Mouse (Mus musculus): ENCODE measurements around the gene Polr2l. TPM values are rescaled to one million over a fixed set of nuclear protein-coding genes. Genes with fewer than 3 reads are reported as not detected.
A peak's percentile ranks its signal among the peaks of the same experiment; 100 is the strongest.

Polr2l gene
- polyA plus RNA-seq, 1 experiment: 39.3 TPM

DNA sequence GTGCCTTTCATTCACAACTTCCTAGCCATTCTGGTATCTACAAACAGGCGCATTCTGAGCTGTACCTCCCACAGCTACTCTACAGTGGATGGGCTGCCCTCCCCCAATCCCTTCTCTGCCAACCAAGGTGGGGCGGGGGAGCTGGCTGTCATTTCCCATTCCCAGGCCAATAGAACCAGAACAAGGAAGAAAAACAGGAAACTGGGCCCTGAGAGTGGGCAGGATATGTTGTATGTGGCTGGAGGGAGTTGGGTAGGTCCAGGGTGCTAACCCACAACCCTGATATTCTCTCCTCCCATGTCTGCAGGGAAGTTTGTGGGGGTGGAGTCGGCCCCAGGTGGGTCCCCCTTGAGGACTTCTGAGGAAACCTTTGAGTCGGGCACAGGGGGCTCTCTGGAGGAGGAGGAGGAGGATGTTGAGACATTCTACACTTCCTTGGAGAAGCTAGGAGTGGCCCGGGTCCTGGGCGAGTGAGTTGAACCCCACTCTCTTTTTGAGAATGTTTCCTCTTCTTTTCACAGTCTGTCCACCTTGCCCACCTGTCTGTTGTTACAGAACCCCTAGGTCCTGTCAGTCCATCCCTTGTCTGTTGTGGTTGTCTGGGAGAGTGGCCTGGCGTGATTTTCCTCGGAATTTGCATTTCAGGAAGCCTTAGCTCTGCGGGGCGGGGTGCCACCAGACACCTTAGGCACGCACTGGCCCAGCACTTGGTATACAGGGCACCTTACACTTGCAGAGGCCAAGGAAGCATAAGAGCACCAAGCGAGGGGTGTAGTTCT, 10.9 kb downstream of the Polr2l start:
- TF ChIP-seq CTCF (IDR thresholded peaks at IDR 0.05; ENCODE audit: borderline replicate concordance, control insufficient read depth, extremely low read depth, insufficient read depth, low read length, poor library complexity) (no peak), POLR2A (IDR thresholded peaks at IDR 0.05; ENCODE audit: control insufficient read depth, extremely low read depth, insufficient read depth, low read length, poor library complexity) (no peak)
- 50% methylated on average over 12 of the region's 12 CpGs for WGBS
- H3K4me1 ChIP-seq (replicated peaks; ENCODE audit: control insufficient read depth, insufficient read depth, low read length): peaks cover 28% of the 10 kb centered on the region
- H3K27me3 ChIP-seq (ENCODE audit: control insufficient read depth, insufficient read depth, low read length): peaks cover 2% of the 10 kb centered on the region; the same call in 1 of the 2 replicates
- no peaks in the 10 kb centered on the region for H3K36me3 ChIP-seq (ENCODE audit: control insufficient read depth, insufficient read depth, low read length)
- no peak for DNase-seq
- no peak overlapping the region for H3K27ac ChIP-seq (ENCODE audit: control insufficient read depth, insufficient read depth, low read length)
- no peak overlapping the region for H3K4me3 ChIP-seq (ENCODE audit: control insufficient read depth, insufficient read depth, low read length)

- 59% methylated on average over 5 of the region's 5 CpGs for WGBS
- Histone ChIP-seq H3K4me3 (ENCODE audit: control insufficient read depth, insufficient read depth, low read length) (no peak overlapping the region), H3K27ac (ENCODE audit: control insufficient read depth, insufficient read depth, low read length) (no peak overlapping the region), H3K36me3 (ENCODE audit: control insufficient read depth, insufficient read depth, low read length) (no peaks in the 10 kb centered on the region), H3K27me3 (ENCODE audit: control insufficient read depth, insufficient read depth, low read length) (peaks cover 2% of the 10 kb centered on the region; the same call in 1 of the 2 replicates), H3K4me1 (replicated peaks; ENCODE audit: control insufficient read depth, insufficient read depth, low read length) (peaks cover 14% of the 10 kb centered on the region)
- DNase-seq: no peak
- TF ChIP-seq POLR2A (IDR thresholded peaks at IDR 0.05; ENCODE audit: control insufficient read depth, extremely low read depth, insufficient read depth, low read length, poor library complexity) (no peak), CTCF (IDR thresholded peaks at IDR 0.05; ENCODE audit: borderline replicate concordance, control insufficient read depth, extremely low read depth, insufficient read depth, low read length, poor library complexity) (no peak)
Measured at GRCm38 (mm10) chr7:141462333-141462821, 12.6 kb downstream of the Polr2l start.

- WGBS: 10% methylated on average over 58 of the region's 59 CpGs
- H3K27me3 ChIP-seq (ENCODE audit: control insufficient read depth, insufficient read depth, low read length): peaks cover 2% of the 10 kb centered on the region; the same call in 1 of the 2 replicates
- H3K36me3 ChIP-seq (ENCODE audit: control insufficient read depth, insufficient read depth, low read length): no peaks in the 10 kb centered on the region
- H3K27ac ChIP-seq (ENCODE audit: control insufficient read depth, insufficient read depth, low read length): no peak overlapping the region
- H3K4me3 ChIP-seq (ENCODE audit: control insufficient read depth, insufficient read depth, low read length): peak overlapping the region; percentile 12; the same call in 1 of the 2 replicates
- no peak for DNase-seq
- TF ChIP-seq POLR2A (IDR thresholded peaks at IDR 0.05; ENCODE audit: control insufficient read depth, extremely low read depth, insufficient read depth, low read length, poor library complexity): no peak
- TF ChIP-seq CTCF (IDR thresholded peaks at IDR 0.05; ENCODE audit: borderline replicate concordance, control insufficient read depth, extremely low read depth, insufficient read depth, low read length, poor library complexity): 0 out of 2 replicates have a peak, but pooled peaks have one; percentile 28
- H3K4me1 ChIP-seq (replicated peaks; ENCODE audit: control insufficient read depth, insufficient read depth, low read length): peaks cover 11% of the 10 kb centered on the region
Measured at GRCm38 (mm10) chr7:141461521-141462332, 13.2 kb downstream of the Polr2l start.

DNA sequence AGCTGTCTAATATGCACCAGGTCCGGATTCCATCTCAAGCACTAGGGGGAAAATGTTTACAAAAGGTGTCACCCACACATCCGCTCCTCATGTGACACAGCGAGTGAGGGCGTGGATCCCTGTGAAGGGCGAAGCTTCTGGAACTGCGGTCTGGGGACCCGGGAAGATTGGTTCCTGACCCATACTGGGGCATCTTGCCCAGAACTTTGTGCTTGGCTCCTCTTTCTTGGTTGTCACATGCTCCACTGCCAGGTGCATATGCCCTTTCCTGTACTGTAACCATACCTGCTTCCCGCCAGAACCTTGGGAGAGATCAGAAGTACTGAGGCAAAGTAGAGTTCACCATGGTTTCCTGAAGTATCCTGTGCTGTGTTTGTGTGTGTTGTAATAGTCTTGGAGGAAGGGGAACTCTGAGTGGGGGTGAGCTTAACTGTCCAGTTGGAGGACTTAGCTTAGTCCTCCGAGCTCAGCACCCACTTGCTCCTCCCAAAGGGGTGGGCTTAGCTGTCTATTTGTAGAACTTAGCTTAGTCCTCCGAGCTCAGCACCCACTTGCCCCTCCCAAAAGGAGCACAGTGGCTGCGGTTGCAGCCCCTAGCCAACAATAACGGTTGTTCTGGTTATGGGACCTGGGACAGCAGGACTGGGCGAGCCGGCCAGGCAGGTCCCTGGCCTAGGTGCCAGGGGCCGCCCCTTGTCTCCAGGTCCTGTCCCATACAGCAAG, 14.4 kb downstream of the Polr2l start, which contains the start of gene Cracr2b:
Gene Cracr2b (plus strand): TSS at position 704 of the 723 bp plus-strand sequence.
- no peak for DNase-seq
- TF ChIP-seq POLR2A (IDR thresholded peaks at IDR 0.05; ENCODE audit: control insufficient read depth, extremely low read depth, insufficient read depth, low read length, poor library complexity) (no peak), CTCF (IDR thresholded peaks at IDR 0.05; ENCODE audit: borderline replicate concordance, control insufficient read depth, extremely low read depth, insufficient read depth, low read length, poor library complexity) (no peak)
- Histone ChIP-seq H3K27ac (ENCODE audit: control insufficient read depth, insufficient read depth, low read length) (no peak within 1 kb of the TSS), H3K27me3 (ENCODE audit: control insufficient read depth, insufficient read depth, low read length) (peaks cover 2% of the 10 kb centered on the region; the same call in 1 of the 2 replicates), H3K4me3 (ENCODE audit: control insufficient read depth, insufficient read depth, low read length) (peak within 1 kb of the TSS; percentile 12; the same call in 1 of the 2 replicates), H3K4me1 (replicated peaks; ENCODE audit: control insufficient read depth, insufficient read depth, low read length) (peaks cover 19% of the 10 kb centered on the region), H3K36me3 (ENCODE audit: control insufficient read depth, insufficient read depth, low read length) (no peaks in the 10 kb centered on the region)
- 88% methylated on average over 15 of the region's 15 CpGs for WGBS

DNA sequence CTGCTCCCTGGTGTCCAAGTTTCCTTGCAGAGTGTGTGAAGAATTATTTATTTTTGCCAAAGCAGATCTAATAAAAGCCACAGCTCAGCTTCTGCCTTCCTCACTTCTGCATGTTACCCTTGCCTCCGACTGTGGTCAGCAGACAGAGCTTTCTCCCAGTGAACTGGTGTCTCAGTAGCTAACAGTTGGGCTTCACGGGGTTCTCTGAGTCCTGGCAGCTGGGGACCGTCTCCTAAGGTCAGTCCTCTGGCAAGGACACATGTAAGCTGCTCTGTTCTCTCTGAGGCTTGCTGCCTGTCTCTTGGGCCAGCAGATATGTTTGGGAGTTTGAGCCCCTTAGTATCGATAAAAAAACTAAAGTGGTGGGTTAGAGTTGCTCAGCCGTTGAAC, 14.9 kb downstream of the Polr2l start:
- 90% methylated on average over 5 of the region's 5 CpGs for WGBS
- Histone ChIP-seq H3K27ac (ENCODE audit: control insufficient read depth, insufficient read depth, low read length) (no peak overlapping the region), H3K27me3 (ENCODE audit: control insufficient read depth, insufficient read depth, low read length) (peaks cover 2% of the 10 kb centered on the region; the same call in 1 of the 2 replicates), H3K4me3 (ENCODE audit: control insufficient read depth, insufficient read depth, low read length) (no peak overlapping the region), H3K36me3 (ENCODE audit: control insufficient read depth, insufficient read depth, low read length) (no peaks in the 10 kb centered on the region), H3K4me1 (replicated peaks; ENCODE audit: control insufficient read depth, insufficient read depth, low read length) (peaks cover 19% of the 10 kb centered on the region)
- no peak for TF ChIP-seq CTCF (IDR thresholded peaks at IDR 0.05; ENCODE audit: borderline replicate concordance, control insufficient read depth, extremely low read depth, insufficient read depth, low read length, poor library complexity)
- TF ChIP-seq POLR2A (IDR thresholded peaks at IDR 0.05; ENCODE audit: control insufficient read depth, extremely low read depth, insufficient read depth, low read length, poor library complexity): no peak
- DNase-seq: no peak

Data from thymus, adult 2 months (tissue).